Mouse (Mus musculus) forebrain, embryonic 10.5 days (tissue): ENCODE measurements around the gene Zfp819. TPM values are rescaled to one million over a fixed set of nuclear protein-coding genes. Genes with fewer than 3 reads are reported as not detected.

Experiments
- DNase-seq: peaks from one replicate; pipeline ENCODE4 v3.0.0-alpha.2; 2017; ENCODE audit warnings: low spot score; ENCODE audit errors: extremely low spot score
- H3K27ac ChIP-seq: fragments of 300-500 bp; sonication (generic); 2 replicates; pipeline ENCODE4 v1.5.1; 2016; ENCODE audit warnings: mild to moderate bottlenecking
- H3K27me3 ChIP-seq: fragments of 300-500 bp; sonication (generic); 2 replicates; pipeline ENCODE4 v1.6.1; 2016; ENCODE audit warnings: mild to moderate bottlenecking; ENCODE audit not compliant: poor library complexity, severe bottlenecking
- H3K36me3 ChIP-seq: fragments of 300-500 bp; sonication (generic); replicated peaks from 2 replicates; pipeline ENCODE4 v1.6.1; 2016; ENCODE audit warnings: mild to moderate bottlenecking, moderate library complexity
- H3K4me1 ChIP-seq: fragments of 300-500 bp; sonication (generic); 2 replicates; pipeline ENCODE4 v1.6.1; 2016
- H3K4me3 ChIP-seq: fragments of 300-500 bp; sonication (generic); 2 replicates; pipeline ENCODE4 v1.5.1; 2016; ENCODE audit warnings: mild to moderate bottlenecking, moderate library complexity
- H3K9me3 ChIP-seq: fragments of 300-500 bp; sonication (generic); 2 replicates; pipeline ENCODE4 v1.6.1; 2016; ENCODE audit warnings: mild to moderate bottlenecking, moderate library complexity
- WGBS: fragments of 180-500 bp; shearing (Covaris S2); methylation state at CpG from one replicate; pipeline ENCODE4 v1.1.7; 2016; 5-methylcytosine and 5-hydroxymethylcytosine counted together
- polyA plus RNA-seq: library from polyadenylated mRNA; unstranded; fragments of >200 nt; fragmentation: Nextera tagmentation; extraction: Ambion mirVana; gene quantifications from 2 replicates; pipeline ENCODE4 v1.2.1, GENCODE M21; 2016

Gene Zfp819
- polyA plus RNA-seq, 1 experiment from 2014 or later, result 2.3 TPM

GRCm38 (mm10) chr7:43613816-43614551 is 7.0 kb downstream of the Zfp819 start:
- H3K36me3 ChIP-seq, result 0 out of 2 replicates have a peak, but pooled peaks cover 6% of the 10 kb centered on the region
- H3K4me3 ChIP-seq, result no peak overlapping the region
- no peaks in the 10 kb centered on the region for H3K4me1 ChIP-seq
- no peaks in the 10 kb centered on the region for H3K9me3 ChIP-seq
- WGBS, result 93% methylated on average over 14 of the region's 14 CpGs
- H3K27me3 ChIP-seq, result no peaks in the 10 kb centered on the region
- no peak overlapping the region for H3K27ac ChIP-seq
- DNase-seq, result no peak

GRCm38 (mm10) chr7:43622927-43623326 is 16.0 kb downstream of the Zfp819 start:
- Histone ChIP-seq H3K27ac (no peak overlapping the region), H3K4me3 (no peak overlapping the region), H3K27me3 (no peaks in the 10 kb centered on the region), H3K9me3 (no peaks in the 10 kb centered on the region), H3K36me3 (no peaks in the 10 kb centered on the region), H3K4me1 (peaks cover 6% of the 10 kb centered on the region)
- no peak for DNase-seq
- WGBS, result 80% methylated on average over 7 of the region's 7 CpGs

GRCm38 (mm10) chr7:43623819-43624218 is 16.9 kb downstream of the Zfp819 start:
- Histone ChIP-seq H3K4me1 (peaks cover 6% of the 10 kb centered on the region), H3K27me3 (no peaks in the 10 kb centered on the region), H3K27ac (no peak overlapping the region), H3K4me3 (no peak overlapping the region), H3K9me3 (no peaks in the 10 kb centered on the region), H3K36me3 (no peaks in the 10 kb centered on the region)
- WGBS, result 18% methylated on average over 10 of the region's 10 CpGs
- DNase-seq, result peak; percentile 16

GRCm38 (mm10) chr7:43625065-43625464 is 18.1 kb downstream of the Zfp819 start:
- WGBS, result 51% methylated on average over 3 of the region's 3 CpGs
- DNase-seq, result no peak
- Histone ChIP-seq H3K27me3 (no peaks in the 10 kb centered on the region), H3K36me3 (no peaks in the 10 kb centered on the region), H3K9me3 (no peaks in the 10 kb centered on the region), H3K27ac (no peak overlapping the region), H3K4me1 (peaks cover 6% of the 10 kb centered on the region), H3K4me3 (no peak overlapping the region)

- Histone ChIP-seq H3K4me1 (peaks cover 6% of the 10 kb centered on the region), H3K9me3 (no peaks in the 10 kb centered on the region), H3K27ac (no peak overlapping the region), H3K27me3 (no peaks in the 10 kb centered on the region), H3K4me3 (no peak overlapping the region), H3K36me3 (no peaks in the 10 kb centered on the region)
- DNase-seq, result no peak
- 86% methylated on average over 8 of the region's 8 CpGs for WGBS
Observed at GRCm38 (mm10) chr7:43625794-43626422, 18.9 kb downstream of the Zfp819 start.

- Histone ChIP-seq H3K4me3 (no peak overlapping the region), H3K9me3 (no peaks in the 10 kb centered on the region), H3K36me3 (no peaks in the 10 kb centered on the region), H3K4me1 (no peaks in the 10 kb centered on the region), H3K27ac (no peak overlapping the region), H3K27me3 (no peaks in the 10 kb centered on the region)
- DNase-seq, result no peak
- WGBS, result 80% methylated on average over 4 of the region's 4 CpGs
Observed at GRCm38 (mm10) chr7:43633940-43634339, 27.0 kb downstream of the Zfp819 start.

GRCm38 (mm10) chr7:43634500-43634899 is 27.5 kb downstream of the Zfp819 start, which contains the start of gene Ceacam18:
Ceacam18 (plus strand) TSS chr7:43634707.
- Histone ChIP-seq H3K4me1 (no peaks in the 10 kb centered on the region), H3K4me3 (no peak within 1 kb of the TSS), H3K9me3 (no peaks in the 10 kb centered on the region), H3K36me3 (no peaks in the 10 kb centered on the region), H3K27me3 (no peaks in the 10 kb centered on the region), H3K27ac (no peak within 1 kb of the TSS)
- DNase-seq, result no peak
- WGBS, result 82% methylated on average over 6 of the region's 6 CpGs

GRCm38 (mm10) chr7:43636194-43636593 is 29.2 kb downstream of the Zfp819 start:
- DNase-seq, result no peak
- Histone ChIP-seq H3K4me3 (no peak overlapping the region), H3K9me3 (no peaks in the 10 kb centered on the region), H3K27ac (no peak overlapping the region), H3K4me1 (no peaks in the 10 kb centered on the region), H3K36me3 (no peaks in the 10 kb centered on the region), H3K27me3 (no peaks in the 10 kb centered on the region)
- WGBS, result 71% methylated on average over 2 of the region's 2 CpGs

GRCm38 (mm10) chr7:43637118-43637517 is 30.1 kb downstream of the Zfp819 start:
- DNase-seq, result no peak
- 83% methylated on average over 1 of the region's 1 CpGs for WGBS

GRCm38 (mm10) chr7:43642587-43642986 is 35.6 kb downstream of the Zfp819 start:
- Histone ChIP-seq H3K27me3 (no peaks in the 10 kb centered on the region), H3K36me3 (no peaks in the 10 kb centered on the region), H3K4me1 (no peaks in the 10 kb centered on the region), H3K4me3 (no peak overlapping the region), H3K27ac (no peak overlapping the region), H3K9me3 (no peaks in the 10 kb centered on the region)
- WGBS, result 91% methylated on average over 5 of the region's 5 CpGs
- no peak for DNase-seq

More at GRCm38 (mm10) chr7:43637118-43637517, 30.1 kb downstream of the Zfp819 start:
- H3K36me3 ChIP-seq, result no peaks in the 10 kb centered on the region
- H3K9me3 ChIP-seq, result no peaks in the 10 kb centered on the region
- H3K4me1 ChIP-seq, result no peaks in the 10 kb centered on the region
- no peak overlapping the region for H3K4me3 ChIP-seq
- no peak overlapping the region for H3K27ac ChIP-seq
- no peaks in the 10 kb centered on the region for H3K27me3 ChIP-seq

GRCm38 (mm10) chr7:43643046-43643652 is 36.2 kb downstream of the Zfp819 start:
- Histone ChIP-seq H3K36me3 (no peaks in the 10 kb centered on the region), H3K27ac (no peak overlapping the region), H3K4me1 (no peaks in the 10 kb centered on the region), H3K27me3 (no peaks in the 10 kb centered on the region), H3K9me3 (no peaks in the 10 kb centered on the region), H3K4me3 (no peak overlapping the region)
- WGBS, result 86% methylated on average over 17 of the region's 17 CpGs
- DNase-seq, result no peak

GRCm38 (mm10) chr7:43652683-43653082 is 45.7 kb downstream of the Zfp819 start:
- H3K27ac ChIP-seq, result no peak overlapping the region
- H3K36me3 ChIP-seq, result no peaks in the 10 kb centered on the region
- WGBS, result 86% methylated on average over 6 of the region's 6 CpGs
- no peaks in the 10 kb centered on the region for H3K27me3 ChIP-seq
- DNase-seq, result no peak
- no peaks in the 10 kb centered on the region for H3K4me1 ChIP-seq
- H3K4me3 ChIP-seq, result no peak overlapping the region
- no peaks in the 10 kb centered on the region; the same call in 1 of the 2 replicates for H3K9me3 ChIP-seq

- Histone ChIP-seq H3K36me3 (no peaks in the 10 kb centered on the region), H3K9me3 (no peaks in the 10 kb centered on the region; the same call in 1 of the 2 replicates), H3K4me3 (no peak overlapping the region), H3K27me3 (no peaks in the 10 kb centered on the region), H3K4me1 (no peaks in the 10 kb centered on the region), H3K27ac (no peak overlapping the region)
- no peak for DNase-seq
- WGBS, result 86% methylated on average over 3 of the region's 3 CpGs
Observed at GRCm38 (mm10) chr7:43654519-43654918, 47.5 kb downstream of the Zfp819 start.
